Mouse (Mus musculus) erythroblast, embryonic 14.5 days (primary cell): ENCODE results near the gene Cxxc4.

Source experiments
- GATA1 ChIP-seq: IDR thresholded peaks from 2 replicates; pipeline ENCODE4 v1.6.1; 2012; ENCODE audit warnings: low read length, inconsistent platforms, mixed read lengths
- TAL1 ChIP-seq: IDR thresholded peaks from 3 replicates; pipeline ENCODE4 v1.6.1; 2012; ENCODE audit warnings: low read length, inconsistent platforms, mixed read lengths

DNA sequence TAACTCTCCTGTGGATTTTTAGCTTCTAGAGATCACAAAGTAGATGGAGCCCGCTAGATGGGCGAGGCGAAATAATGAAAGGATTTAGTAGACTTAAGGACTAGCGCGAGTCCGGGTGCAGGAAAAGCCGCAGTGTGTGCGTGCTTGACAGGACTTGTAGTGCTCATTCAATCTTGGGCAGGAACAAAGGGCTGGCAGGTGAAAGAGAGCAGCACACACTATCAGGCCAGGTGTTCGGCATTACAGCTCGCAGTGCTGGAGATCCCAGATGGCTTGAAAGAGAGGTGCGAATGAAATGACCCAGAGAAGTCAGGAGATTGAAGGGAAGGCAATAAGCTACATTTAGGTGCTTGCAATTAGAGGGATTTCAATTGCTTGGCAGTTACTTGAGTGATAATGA is 46.2 kb upstream of the Cxxc4 start:
- TF ChIP-seq GATA1 (no peak), TAL1 (no peak)
